Mouse (Mus musculus): ENCODE measurements at regions not wholly inside any gene's neighbourhood (a gene's known extent, or its start where the extent isn't known, plus 50 kb on each side); places are given as distances from the start of the nearest gene placed in this dataset.

DNA sequence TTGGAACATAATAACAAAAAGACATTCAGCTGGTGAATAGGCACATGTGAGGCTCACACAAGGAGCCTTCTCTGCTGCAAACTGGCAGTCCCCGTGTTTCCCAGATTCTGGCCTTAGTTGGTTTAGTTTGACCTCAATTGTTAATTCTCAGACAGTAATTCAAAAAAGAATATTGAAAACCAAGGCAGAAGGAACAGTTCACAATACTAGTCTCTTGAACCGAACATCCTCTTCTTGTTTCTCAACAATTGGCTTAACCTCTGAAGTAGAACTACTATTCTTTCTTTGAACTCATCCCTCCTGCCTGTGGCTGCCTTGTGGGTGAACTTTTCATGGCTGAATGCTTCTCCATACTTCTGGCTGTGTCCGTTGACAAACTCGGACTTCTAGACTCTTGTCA is 110.4 kb upstream of the Neil3 start:
- intact Hi-C loops (cut with DNase I) = no loop called here
- no peak for DNase-seq (ENCODE audit: low spot score in 2 of 2)

DNA sequence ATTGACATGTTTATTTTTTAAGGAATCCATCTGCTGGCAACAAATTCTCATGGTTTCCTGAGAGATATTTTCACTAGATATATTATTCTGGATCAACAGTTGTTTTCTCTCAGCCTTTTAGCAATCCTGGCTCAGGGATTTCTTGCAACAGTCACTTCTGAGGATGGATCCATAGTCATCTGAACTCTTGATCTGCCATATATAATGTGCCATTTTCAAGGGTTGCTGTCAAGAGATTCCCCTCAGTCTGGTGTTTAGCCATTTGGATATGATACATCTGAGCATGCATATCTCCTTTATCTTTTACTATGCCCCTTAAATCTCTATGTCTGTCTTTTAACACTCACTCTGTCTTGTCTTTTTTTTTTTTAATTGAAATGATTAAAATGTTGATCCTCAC is 130.3 kb upstream of the Neil3 start:
- intact Hi-C loops (cut with DNase I) = no loop called here
- DNase-seq (ENCODE audit: low spot score in 2 of 2) = no peak

DNA sequence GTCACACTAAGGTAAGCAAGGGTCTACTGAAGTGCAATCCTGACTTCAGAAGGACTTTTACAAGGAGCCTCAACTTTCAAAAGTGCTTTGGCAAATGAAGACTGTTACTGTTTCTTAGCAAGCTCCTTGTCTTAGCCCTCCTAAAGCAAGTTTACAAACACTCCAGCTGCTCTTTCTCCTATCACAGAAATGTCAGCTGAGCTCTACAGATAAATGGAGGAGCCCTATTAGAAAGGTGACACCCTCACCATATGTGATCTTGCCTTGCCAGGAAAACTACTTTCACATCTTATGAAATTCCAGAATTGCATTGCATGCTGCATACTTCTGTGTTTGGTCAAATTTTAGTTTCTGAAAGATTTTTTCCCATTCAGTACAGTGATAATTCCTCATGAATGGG is 136.6 kb upstream of the Neil3 start:
- intact Hi-C loops (cut with DNase I) = no loop called here
- no peak for DNase-seq (ENCODE audit: low spot score in 2 of 2)

DNA sequence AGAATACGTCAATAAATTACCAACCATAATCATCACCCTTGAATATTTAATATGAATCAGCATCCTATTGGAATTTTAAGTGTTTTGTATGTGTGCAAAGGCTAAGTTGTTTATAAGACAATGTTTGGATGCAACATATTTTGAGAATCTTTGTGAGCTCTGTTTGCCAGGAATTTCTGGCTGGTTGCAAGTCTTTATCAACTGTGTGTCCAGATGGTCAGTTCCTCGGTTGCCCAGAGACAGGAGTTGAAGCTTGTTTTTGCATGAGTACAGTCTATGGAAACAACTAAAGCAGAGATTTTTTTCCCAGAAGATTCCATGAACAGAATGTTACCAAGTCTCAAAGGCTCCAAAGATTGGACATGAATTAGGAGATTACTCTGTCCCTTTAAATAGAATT is 142.0 kb upstream of the Neil3 start:
- DNase-seq (ENCODE audit: low spot score in 2 of 2) = no peak
- intact Hi-C loops (cut with DNase I) = no loop called here

DNA sequence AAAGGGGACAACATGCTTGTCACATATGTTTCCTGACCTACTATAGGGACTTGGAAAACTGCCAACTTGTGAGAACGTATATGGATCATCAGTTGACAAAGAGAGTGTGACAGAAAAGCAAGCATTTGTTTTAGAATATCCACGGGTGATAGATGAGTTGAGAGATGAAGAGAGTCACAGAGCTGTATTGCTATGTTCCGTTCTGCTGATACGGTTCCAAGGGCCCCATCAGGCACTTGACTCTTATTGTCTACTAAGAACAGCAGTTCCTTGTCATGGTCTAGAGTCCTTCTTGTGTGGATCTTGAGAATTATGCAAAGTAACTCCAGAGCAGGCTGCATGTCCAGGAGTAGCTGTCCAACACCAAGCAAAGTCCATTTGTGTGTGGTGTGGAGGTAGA is 143.0 kb upstream of the Neil3 start:
- no peak for DNase-seq (ENCODE audit: low spot score in 2 of 2)
- intact Hi-C loops (cut with DNase I) = no loop called here

DNA sequence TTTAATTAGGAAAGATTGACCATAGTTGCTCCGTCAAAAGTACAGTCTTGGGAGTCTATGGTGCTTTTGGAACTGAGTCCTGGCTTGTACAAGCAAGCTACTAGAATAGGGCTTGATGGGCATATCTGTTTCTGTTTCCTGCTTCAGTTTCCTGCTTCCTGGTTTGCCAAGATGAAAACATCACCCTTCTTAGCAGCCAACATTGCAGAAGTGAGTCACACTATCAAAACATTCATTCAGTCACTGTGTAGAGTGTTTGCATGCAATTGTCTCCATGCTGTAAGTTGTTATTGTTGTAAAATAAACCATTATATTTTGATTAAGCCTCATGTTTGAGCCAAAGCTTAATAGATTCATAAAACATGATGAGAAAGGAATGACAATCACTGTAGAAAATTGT is 149.3 kb upstream of the Neil3 start:
- DNase-seq (ENCODE audit: low spot score in 2 of 2) = no peak
- intact Hi-C loops (cut with DNase I) = no loop called here

DNA sequence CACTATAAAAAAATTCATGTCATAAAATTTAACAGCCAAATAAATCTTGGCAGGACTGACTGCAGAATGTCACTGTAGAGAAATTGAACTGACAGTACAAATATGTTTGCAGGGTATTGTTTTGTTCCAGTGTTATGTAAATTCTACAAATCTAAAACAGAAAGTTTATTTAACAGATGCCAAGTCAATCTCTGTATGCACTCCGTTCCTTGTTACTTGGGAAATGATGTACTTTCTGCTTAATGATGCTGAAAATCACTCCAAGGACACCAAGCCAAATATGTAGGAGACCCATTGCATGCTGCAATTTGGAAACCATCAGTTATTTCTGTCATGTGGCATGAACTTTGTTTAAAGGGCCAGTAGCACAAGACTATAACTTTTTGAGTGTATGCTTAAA is 182.3 kb upstream of the Neil3 start:
- intact Hi-C loops (cut with DNase I) = no loop called here
- DNase-seq (ENCODE audit: low spot score in 2 of 2) = no peak

DNA sequence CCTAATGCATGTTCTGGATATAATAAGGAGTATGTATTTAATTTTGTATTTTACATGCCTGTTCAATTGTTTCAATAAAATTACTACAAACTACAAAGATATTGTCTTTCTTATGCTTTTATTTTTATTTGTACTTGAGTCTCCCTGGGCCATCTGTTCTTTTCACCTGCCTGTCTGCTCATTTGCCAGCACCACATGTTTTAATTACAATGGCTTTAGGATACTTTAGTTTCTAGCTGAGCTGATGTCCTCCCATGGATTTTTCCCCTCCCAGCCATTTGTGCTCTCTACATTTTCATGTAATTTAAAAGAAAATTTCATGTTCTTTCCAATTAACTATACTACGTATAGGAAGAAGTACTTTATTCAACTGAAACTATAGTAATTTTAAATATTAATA is 188.5 kb upstream of the Neil3 start:
- no peak for DNase-seq (ENCODE audit: low spot score in 2 of 2)
- intact Hi-C loops (cut with DNase I) = no loop called here

DNA sequence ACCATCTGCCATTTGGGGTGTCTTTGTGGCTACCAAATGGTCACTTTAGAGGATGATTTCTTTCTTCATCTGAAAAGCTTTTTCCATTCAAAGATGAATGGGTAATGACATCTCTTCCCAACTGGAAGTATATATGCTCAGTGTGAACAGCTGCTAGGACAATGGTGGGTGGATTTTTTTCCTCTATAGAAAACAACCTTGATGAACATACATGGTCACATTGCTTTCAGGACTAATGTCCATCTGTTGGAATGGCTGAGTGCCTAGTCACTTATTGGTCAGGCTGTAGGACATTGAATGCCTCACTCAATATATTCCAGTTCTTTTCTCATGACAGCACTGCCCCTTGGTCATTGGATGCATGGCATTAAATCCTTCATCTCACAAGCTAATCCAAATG is 209.0 kb upstream of the Neil3 start:
- intact Hi-C loops (cut with DNase I) = no loop called here
- no peak for DNase-seq (ENCODE audit: low spot score in 2 of 2)

DNA sequence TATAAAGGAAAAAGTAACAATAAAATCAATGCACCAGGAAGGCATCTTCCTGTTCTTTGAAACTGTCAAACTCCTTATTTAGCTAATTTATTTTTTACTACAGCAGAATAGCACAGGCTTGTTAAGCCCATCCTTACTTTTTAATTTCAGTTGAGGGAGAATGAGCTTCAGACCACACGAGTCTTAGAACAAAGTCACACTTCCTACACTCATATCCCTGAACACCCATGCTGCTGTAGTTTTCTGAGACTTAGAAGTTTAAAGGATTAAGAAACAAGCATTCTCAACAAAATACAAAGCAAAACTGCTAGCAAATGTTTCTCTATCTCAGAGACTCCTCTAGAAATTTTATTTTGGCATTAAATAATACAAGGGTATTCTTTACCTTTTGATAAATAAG is 208.8 kb upstream of the Vegfc start:
- peak in 1 of 2 experiments; percentile 6 for DNase-seq (ENCODE audit: low spot score in 2 of 2)
- intact Hi-C loops (cut with DNase I) = no loop called here

DNA sequence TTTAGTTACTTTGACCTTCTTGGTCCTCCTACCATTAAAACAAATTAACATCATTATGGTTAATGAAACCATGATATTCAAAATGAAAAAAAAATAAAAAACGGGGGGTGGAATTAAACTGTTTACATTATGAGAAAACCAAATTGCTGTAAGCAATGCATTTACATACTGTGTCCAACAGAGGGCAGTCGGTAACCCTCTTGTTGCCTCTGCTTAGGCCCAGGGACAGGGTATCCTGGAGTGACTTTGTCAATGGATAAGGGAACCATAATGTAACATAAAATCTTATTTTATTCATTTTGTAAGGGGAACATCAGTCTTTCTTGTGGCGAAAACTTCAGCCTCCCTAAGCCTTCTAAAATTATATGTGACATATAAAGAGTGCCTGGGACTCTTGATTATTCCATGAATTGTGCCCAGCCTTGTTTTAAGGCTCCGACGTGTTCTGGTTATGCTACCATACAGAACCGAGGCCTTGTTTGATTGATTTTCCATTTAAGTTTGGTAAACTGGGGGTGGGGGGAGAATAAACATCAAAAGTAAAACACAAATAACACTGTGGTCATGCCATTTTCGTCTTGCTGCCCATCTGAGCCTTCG is 207.3 kb upstream of the Vegfc start:
- intact Hi-C loops (cut with DNase I) = loop anchor here (5.0 kb wide), 2 partner anchors 282 to 617 kb away; no protein-coding TSS in a partner anchor
- DNase-seq (ENCODE audit: low spot score in 2 of 2) = peak; percentile 3 to 12

DNA sequence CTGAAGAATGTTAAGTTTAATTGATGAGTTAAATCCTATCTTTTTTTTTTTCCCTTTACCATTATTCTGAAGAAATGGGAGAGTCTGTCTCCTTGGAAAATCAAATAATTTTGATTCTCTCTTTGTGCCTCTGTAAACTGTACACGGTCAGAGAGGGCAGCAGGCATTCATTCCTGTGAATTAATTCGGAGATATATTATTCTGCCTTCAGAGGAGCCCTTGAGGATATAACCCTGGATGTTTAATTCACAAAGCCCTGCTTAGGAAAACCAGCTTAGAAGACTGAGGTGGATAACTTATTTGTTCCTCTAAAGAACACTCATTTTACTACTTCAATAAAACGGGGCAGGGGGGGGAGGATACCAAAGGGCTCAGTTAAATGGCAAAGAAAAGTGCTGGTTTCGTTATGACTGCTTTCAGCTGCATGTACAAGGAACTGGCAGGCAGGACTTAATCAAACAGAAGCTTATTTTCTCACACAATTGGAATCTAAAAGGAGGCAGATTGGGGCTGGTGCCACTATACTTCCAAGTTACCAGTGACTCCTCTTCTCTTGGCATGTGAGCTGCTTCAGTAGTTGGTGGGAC is 205.3 kb upstream of the Vegfc start:
- DNase-seq (ENCODE audit: low spot score in 2 of 2) = no peak
- intact Hi-C loops (cut with DNase I) = loop anchor here (5.0 kb wide), 2 partner anchors 280 to 615 kb away; no protein-coding TSS in a partner anchor

DNA sequence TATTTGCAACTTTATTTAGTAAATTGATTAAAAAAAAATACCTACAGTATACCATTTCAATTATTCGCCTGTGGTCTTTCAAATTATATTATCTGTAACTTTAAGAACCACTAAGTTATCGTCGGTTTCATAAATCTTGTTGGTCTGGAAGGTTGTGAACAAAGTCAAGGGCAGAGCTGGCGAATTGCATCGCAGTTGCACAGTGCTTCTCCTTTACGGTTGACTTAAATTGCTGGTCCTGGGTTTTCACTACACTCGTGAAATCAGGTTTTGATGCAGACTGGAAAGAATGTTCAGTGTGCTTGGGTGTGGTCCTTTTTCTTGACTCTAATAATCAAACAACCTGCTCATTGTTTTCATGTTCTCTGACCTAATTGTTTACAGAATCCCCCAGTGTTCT is 198.6 kb upstream of the Vegfc start:
- intact Hi-C loops (cut with DNase I) = no loop called here
- no peak for DNase-seq (ENCODE audit: low spot score in 2 of 2)

DNA sequence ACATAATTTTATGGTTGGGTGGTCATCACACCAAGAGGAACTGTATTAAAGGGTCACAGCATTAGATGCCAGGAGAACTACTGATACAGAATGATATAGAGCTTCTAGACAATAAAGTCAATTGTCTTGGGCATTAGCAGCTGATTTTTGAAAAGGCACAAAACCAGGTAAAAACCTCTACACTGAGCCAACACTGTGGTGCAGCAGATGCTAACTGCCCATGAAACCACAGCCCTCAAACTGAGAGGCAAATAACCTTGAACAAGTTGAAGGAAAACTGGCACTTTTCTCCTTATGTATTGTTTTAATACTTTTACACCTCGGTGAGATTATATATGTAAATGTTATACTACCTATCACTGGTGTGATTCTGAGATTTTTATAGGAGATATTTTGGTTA is 195.9 kb upstream of the Vegfc start:
- intact Hi-C loops (cut with DNase I) = no loop called here
- no peak for DNase-seq (ENCODE audit: low spot score in 2 of 2)

DNA sequence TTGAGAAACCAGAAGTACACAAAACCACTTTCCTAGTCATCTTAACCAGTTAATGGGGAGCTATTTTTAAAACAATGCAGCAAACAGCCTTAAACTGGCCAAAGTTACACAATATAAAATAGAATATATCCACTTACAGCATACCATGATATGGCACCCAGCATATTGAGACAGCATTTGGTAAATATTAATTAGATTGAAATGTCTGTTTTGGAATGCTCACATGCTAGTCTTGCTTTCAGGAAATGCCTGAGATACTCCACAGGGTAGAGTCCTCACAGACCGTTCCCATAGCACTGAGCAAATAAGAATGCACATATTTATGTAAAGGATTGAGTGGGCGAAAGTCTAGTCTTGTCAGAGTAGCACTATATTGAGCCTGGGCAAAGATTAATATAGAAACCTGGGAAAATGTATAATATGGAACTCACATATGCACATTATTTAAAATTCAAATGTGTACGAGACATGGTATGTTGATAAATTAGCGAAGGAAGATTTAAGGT is 185.1 kb upstream of the Vegfc start:
- DNase-seq (ENCODE audit: low spot score in 2 of 2) = peak; percentile 5 to 43
- intact Hi-C loops (cut with DNase I) = no loop called here

DNA sequence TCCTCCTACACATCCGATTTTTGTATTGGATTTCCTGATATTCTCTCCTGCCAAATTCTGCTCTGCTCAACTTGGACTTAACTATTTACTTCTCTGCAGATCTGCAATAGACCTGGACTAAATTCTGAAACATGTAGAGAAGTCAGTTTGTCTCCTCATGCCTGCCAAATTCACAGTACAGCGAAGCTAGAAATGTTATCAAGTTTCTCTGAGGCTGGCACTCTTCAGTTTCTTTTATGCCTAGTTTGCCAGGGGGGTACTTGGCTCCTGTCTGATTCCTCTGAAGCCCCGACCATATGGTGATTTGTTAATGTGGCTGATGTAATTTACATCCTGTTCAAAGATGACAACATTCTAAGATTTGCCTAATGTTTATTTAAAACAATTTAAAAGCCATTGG is 184.6 kb upstream of the Vegfc start:
- peak; percentile 6 to 9 for DNase-seq (ENCODE audit: low spot score in 2 of 2)

DNA sequence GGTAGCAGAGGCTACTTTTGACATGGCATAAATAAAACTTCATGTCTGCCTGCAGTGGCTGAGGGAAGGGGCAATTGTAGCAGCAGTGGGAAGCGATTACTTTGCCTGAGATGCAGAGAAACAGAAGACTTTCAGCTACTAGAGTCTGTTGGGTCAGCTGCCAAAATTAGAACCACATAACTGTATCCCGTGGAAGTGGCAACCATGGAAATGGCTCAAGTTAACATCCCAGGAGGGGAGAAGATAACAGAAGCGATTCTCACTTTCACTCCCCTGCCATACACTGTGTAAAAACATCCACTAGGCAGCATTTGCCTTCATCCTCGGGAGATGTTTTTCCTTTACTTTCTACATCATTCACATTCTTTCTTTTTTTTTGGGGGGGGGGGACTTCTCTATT is 155.1 kb upstream of the Vegfc start:
- intact Hi-C loops (cut with DNase I) = no loop called here
- no peak for DNase-seq (ENCODE audit: low spot score in 2 of 2)

More for the DNA sequence above, 184.6 kb upstream of the Vegfc start:
- intact Hi-C loops (cut with DNase I) = no loop called here

DNA sequence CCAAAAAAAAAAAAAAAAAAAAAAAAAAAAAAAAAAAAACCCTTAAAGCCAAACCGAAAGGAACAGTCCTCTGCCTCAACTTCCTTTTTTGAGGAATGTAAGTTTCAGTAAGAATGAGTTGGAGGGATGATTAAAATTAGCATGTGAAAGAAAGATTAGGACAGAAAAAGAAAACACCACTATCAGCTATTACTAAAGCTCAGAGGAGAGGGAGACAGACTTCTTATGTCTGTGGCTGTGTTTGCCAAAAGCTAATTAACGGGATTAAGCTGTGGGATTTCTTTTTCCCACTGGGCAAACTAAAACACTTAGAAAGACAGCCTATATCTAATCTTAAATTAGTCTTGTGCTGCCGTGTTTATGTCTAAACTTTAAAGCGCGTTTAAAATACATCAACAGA is 146.7 kb upstream of the Vegfc start:
- intact Hi-C loops (cut with DNase I) = no loop called here
- no peak for DNase-seq (ENCODE audit: low spot score in 2 of 2)

DNA sequence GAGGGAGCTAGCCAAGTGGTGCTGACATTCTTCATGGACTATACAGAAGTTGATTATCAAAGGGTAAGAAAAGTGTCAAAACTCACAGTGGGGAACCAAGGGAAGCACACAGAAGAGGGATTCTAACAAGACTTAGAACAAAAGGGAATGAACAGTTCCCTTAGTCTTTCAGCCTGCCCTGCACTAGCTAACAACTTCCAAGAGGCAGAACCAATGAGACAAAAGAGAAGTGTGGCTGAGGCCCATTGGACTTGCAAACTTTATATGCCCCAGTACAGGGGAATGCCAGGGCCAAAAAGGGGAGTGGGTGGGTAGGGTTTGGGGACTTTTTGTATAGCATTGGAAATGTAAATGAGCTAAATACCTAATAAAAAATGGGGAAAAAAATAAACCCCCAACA is 139.0 kb upstream of the Vegfc start:
- intact Hi-C loops (cut with DNase I) = no loop called here
- DNase-seq (ENCODE audit: low spot score in 2 of 2) = no peak

DNA sequence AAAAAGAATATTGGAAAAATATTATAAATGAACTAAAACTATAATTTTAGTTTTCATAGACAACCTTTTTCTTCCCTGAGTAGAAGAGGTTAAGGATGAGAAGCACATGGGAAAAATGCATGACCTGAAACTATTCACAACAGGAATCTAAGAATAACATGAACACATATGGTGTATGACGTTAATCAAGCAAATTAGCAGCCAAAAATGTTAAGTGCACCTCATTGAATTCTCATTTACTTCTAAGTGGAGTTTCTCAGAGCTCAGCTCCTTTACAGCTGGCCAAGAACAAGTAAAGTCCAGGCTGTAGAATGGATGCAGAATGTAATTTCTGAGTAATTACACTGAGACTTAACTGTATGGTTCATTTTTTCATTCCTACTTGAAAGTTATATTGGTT is 137.9 kb upstream of the Vegfc start:
- intact Hi-C loops (cut with DNase I) = no loop called here
- DNase-seq (ENCODE audit: low spot score in 2 of 2) = no peak

DNA sequence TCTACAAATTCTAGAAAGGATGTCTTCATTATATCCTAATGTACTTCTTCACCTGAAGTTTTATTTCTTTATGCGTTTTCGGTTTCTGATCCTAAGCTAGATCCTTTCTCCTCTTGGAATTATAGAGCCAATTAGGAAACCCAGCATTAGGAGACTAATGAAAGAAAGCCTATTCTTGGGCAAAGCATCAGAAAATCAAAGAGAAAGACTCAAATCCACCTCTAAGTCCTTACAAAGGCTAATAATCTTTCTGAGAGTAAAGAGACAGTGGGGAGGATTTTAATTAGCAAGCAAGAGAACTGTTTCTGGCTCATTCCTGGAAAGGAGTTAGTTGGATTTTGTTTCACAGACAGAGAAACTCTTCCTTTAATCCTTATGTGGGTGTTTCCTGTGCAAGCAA is 136.3 kb upstream of the Vegfc start:
- DNase-seq (ENCODE audit: low spot score in 2 of 2) = no peak
- intact Hi-C loops (cut with DNase I) = no loop called here

DNA sequence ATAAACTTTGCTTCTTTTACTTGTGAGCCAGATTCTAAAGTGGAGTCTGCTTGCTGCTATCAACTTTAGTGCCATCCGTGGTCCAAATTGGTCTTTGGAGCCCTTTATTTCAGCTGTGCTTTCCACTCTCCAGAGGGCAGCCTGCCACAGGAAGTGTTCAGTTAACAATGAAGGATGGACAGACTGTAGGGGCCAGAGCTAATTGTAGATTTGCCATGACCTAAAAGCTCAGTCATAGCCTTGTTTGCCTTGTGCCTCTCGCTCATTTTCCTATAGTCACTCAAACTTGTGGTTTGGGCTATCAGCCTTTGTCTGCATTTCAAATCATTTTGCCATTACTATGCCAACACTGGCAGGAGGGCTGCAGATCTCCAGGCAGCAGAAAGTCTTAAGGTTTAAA is 131.8 kb upstream of the Vegfc start:
- no peak for DNase-seq (ENCODE audit: low spot score in 2 of 2)

More for the DNA sequence above, 131.8 kb upstream of the Vegfc start:
- intact Hi-C loops (cut with DNase I) = no loop called here

Measured in left cerebral cortex, postnatal 14 days (tissue).